Mouse (Mus musculus): ENCODE data around the gene Kcnma1.
A peak's percentile ranks its signal among the peaks of the same experiment; 100 is the strongest.

Gene Kcnma1

GRCm38 (mm10) chr14:23587451-23587850, 426.8 kb downstream of the Kcnma1 start:
- DNase-seq, result no peak

- no peak for DNase-seq
Observed at GRCm38 (mm10) chr14:23583235-23583634, 431.1 kb downstream of the Kcnma1 start.

GRCm38 (mm10) chr14:23581282-23581681, 433.0 kb downstream of the Kcnma1 start:
- DNase-seq, result no peak

- DNase-seq, result no peak
Observed at GRCm38 (mm10) chr14:23575951-23576350, 438.3 kb downstream of the Kcnma1 start.

- no peak for DNase-seq
Observed at GRCm38 (mm10) chr14:23574136-23574535, 440.2 kb downstream of the Kcnma1 start.

- no peak for DNase-seq
Observed at GRCm38 (mm10) chr14:23573385-23573784, 440.9 kb downstream of the Kcnma1 start.

GRCm38 (mm10) chr14:23572778-23573177, 441.5 kb downstream of the Kcnma1 start:
- peak; percentile 91 for DNase-seq

GRCm38 (mm10) chr14:23570251-23570650, 444.0 kb downstream of the Kcnma1 start:
- DNase-seq, result no peak

GRCm38 (mm10) chr14:23565931-23566330, 448.4 kb downstream of the Kcnma1 start:
- DNase-seq, result no peak

- no peak for DNase-seq
Observed at GRCm38 (mm10) chr14:23564474-23564873, 449.8 kb downstream of the Kcnma1 start.

GRCm38 (mm10) chr14:23563180-23563579, 451.1 kb downstream of the Kcnma1 start:
- DNase-seq, result no peak

GRCm38 (mm10) chr14:23555647-23556046, 458.6 kb downstream of the Kcnma1 start:
- no peak for DNase-seq

GRCm38 (mm10) chr14:23552252-23552974, 461.9 kb downstream of the Kcnma1 start:
- no peak for DNase-seq

- no peak for DNase-seq
Observed at GRCm38 (mm10) chr14:23550467-23550866, 463.8 kb downstream of the Kcnma1 start.

GRCm38 (mm10) chr14:23542131-23542530, 472.2 kb downstream of the Kcnma1 start:
- peak; percentile 27 for DNase-seq

- DNase-seq, result peak; percentile 61
Observed at GRCm38 (mm10) chr14:23539621-23540020, 474.7 kb downstream of the Kcnma1 start.

- no peak for DNase-seq
Observed at GRCm38 (mm10) chr14:23533346-23533745, 480.9 kb downstream of the Kcnma1 start.

- DNase-seq, result peak; percentile 69
Observed at GRCm38 (mm10) chr14:23531735-23532525, 482.4 kb downstream of the Kcnma1 start.

- DNase-seq, result peak; percentile 84
Observed at GRCm38 (mm10) chr14:23529720-23530119, 484.6 kb downstream of the Kcnma1 start.

GRCm38 (mm10) chr14:23529229-23529628, 485.1 kb downstream of the Kcnma1 start:
- no peak for DNase-seq

GRCm38 (mm10) chr14:23525910-23526309, 488.4 kb downstream of the Kcnma1 start:
- peak; percentile 68 for DNase-seq

- peak; percentile 19 for DNase-seq
Observed at GRCm38 (mm10) chr14:23523825-23524491, 490.3 kb downstream of the Kcnma1 start.

GRCm38 (mm10) chr14:23522606-23523159, 491.6 kb downstream of the Kcnma1 start:
- DNase-seq, result peak; percentile 96

All from heart, adult 11 months (tissue).